Mouse (Mus musculus): ENCODE results near the gene Gpn1. TPM values are rescaled to one million over a fixed set of nuclear protein-coding genes. Genes with fewer than 3 reads are reported as not detected.
A peak's percentile ranks its signal among the peaks of the same experiment; 100 is the strongest.

The Gpn1 gene
- 83.2 and 83.9 TPM in 2 replicates for polyA plus RNA-seq (2014; fragmentation: Nextera tagmentation; extraction: Ambion mirVana)

DNA sequence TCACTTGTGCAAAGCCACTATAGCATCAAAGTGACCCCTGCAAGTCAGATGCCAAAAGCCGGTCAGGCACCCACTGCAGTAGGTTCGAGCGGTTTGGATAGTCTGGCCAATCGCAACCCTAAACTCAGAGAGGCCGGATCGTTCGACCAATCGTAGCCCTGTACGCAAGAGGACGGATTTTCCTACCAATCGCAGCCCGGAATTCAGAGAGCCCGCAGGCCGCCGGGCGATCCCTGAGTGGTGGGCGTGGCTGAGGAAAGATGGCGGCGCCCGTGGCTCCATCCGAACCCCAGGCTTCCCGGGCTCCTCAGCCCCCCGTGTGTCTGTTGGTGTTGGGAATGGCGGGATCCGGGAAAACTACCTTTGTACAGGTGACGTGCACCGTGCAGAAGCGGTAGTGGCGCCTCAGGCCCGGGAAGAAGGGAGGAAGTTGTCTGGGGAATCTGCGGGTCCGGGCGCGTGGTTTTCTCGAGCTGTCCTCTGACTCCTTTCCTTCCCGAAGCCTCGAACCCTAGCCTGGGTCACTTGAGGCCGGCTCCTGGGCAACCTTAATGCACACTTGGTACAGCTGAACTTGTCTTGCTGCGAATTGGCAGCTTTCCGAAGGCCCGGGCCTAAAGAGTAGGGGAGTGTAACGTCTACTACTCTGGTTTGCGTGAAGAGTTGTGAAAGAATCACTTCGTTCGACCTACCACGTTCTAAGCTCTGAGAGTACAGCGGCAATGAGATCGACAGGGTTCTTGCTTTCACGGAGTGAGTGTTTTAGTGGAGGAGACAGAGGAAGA lies at the start of gene Gpn1:
Gene Gpn1 (plus strand): TSS at position 229 of the 785 bp plus-strand sequence.
- H3K27ac ChIP-seq (ENCODE audit: low read depth, low read length) = no peak within 1 kb of the TSS
- WGBS = under 1% methylated on average over 48 of the region's 49 CpGs
- H3K4me2 ChIP-seq (ENCODE audit: low read length) = peak within 1 kb of the TSS; percentile 79
- H3K4me1 ChIP-seq (ENCODE audit: control insufficient read depth, insufficient read depth, low read length) = peaks cover 4% of the 10 kb centered on the region; the same call in 1 of the 2 replicates
- H3K9ac ChIP-seq (ENCODE audit: low read length) = peak within 1 kb of the TSS; percentile 73
- H3K9me3 ChIP-seq (replicated peaks; ENCODE audit: control insufficient read depth, low read length) = no peaks in the 10 kb centered on the region
- ATAC-seq (peak; percentile 100), DNase-seq (ENCODE audit: low spot score) (peak; percentile 97)
- H3K27me3 ChIP-seq (replicated peaks; ENCODE audit: control insufficient read depth, insufficient read depth, low read length) = no peaks in the 10 kb centered on the region
- H3K4me3 ChIP-seq (ENCODE audit: low read depth, low read length) = peak within 1 kb of the TSS; percentile 76
- peaks cover 31% of the 10 kb centered on the region for H3K36me3 ChIP-seq (ENCODE audit: control insufficient read depth, insufficient read depth, low read length)

DNA sequence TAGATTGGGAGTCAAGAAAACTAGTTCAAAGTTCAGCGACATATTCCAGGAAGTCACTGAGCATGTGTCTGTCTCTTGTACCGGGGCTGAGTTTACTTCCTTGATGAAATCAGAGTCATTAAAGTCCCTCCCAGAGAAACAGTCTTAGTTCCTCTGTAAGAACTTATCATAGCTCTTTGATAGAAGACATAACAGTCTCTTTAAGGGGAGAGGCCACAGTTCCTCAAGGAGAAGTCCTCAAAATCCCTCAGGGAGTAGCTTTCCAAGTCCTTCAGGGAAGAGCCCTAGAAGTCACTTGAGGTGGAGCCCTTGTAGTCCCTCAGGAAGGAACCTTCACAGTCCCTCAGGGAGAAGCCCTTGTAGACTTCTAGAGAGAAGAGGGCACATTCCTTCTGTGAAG lies 43.2 kb upstream of the Gpn1 start:
- H3K9me3 ChIP-seq (replicated peaks; ENCODE audit: control insufficient read depth, low read length) = no peaks in the 10 kb centered on the region
- H3K9ac ChIP-seq (ENCODE audit: low read length) = no peak overlapping the region
- H3K27me3 ChIP-seq (replicated peaks; ENCODE audit: control insufficient read depth, insufficient read depth, low read length) = no peaks in the 10 kb centered on the region
- no peak overlapping the region for H3K27ac ChIP-seq (ENCODE audit: low read depth, low read length)
- H3K4me1 ChIP-seq (ENCODE audit: control insufficient read depth, insufficient read depth, low read length) = peaks cover 11% of the 10 kb centered on the region
- no peak overlapping the region for H3K4me2 ChIP-seq (ENCODE audit: low read length)
- no peaks in the 10 kb centered on the region for H3K36me3 ChIP-seq (ENCODE audit: control insufficient read depth, insufficient read depth, low read length)
- ATAC-seq = no peak
- DNase-seq (ENCODE audit: low spot score) = no peak
- WGBS = 93% methylated on average over 2 of the region's 2 CpGs
- no peak overlapping the region for H3K4me3 ChIP-seq (ENCODE audit: low read depth, low read length)

DNA sequence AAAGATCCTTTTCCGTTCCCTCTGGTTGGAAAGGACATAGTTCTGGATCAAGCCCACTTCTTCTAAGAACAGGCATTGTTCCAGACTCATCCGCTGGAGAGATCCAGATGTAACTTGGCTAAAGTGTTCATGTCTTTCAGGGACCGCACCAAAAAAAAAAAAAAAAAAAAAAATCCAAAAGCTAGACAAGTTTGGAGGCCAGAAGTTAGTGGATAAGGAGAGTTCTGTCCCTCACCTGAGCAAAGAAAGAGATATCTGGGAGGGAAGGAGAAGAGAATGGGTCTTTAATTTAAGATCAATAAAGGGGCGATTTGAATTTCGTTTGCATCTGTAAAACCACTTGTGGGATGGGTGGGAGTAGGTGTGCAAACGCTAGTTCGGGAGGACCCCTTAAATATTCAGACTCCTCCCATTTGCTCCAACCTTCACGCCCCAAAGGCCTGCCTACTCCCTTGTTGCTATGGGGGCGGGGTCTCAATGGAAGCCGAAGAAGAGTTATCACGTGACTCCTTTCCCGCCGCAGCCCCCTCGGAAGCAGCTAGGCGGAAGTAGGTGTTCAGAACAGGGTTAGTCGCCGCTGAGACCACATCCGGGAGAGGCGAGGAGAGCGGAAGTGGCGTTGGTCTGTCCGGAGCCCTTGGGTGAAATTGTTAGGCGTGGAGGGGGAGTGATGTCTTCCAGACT lies 42.5 kb upstream of the Gpn1 start, which contains the start of gene Zfp512:
Gene Zfp512 (plus strand): TSS at position 554 of the 684 bp plus-strand sequence.
- Histone ChIP-seq H3K4me3 (ENCODE audit: low read depth, low read length) (peak within 1 kb of the TSS; percentile 48), H3K4me2 (ENCODE audit: low read length) (peak within 1 kb of the TSS; percentile 86), H3K36me3 (ENCODE audit: control insufficient read depth, insufficient read depth, low read length) (no peaks in the 10 kb centered on the region), H3K27me3 (replicated peaks; ENCODE audit: control insufficient read depth, insufficient read depth, low read length) (no peaks in the 10 kb centered on the region), H3K27ac (ENCODE audit: low read depth, low read length) (no peak within 1 kb of the TSS), H3K9ac (ENCODE audit: low read length) (peak within 1 kb of the TSS; percentile 75), H3K4me1 (ENCODE audit: control insufficient read depth, insufficient read depth, low read length) (peaks cover 11% of the 10 kb centered on the region), H3K9me3 (replicated peaks; ENCODE audit: control insufficient read depth, low read length) (no peaks in the 10 kb centered on the region)
- 7% methylated on average over 23 of the region's 23 CpGs for WGBS
- peak; percentile 99 for DNase-seq (ENCODE audit: low spot score)
- peak; percentile 99 for ATAC-seq

DNA sequence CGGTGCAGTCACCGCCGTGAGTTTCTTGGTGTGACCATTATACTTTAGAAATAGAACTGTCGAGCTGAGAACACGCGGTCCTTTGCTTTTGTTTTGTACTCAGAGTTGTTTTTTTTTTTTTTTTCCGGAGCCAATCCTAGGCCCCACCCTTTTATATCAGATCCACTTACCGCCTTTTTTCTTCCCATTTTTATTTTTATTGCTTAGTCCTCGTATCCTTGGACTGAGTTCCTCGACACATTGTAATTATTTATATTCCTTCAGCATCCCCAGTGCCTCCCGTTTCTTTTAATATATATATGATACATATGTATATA lies 42.0 kb upstream of the Gpn1 start:
- H3K4me1 ChIP-seq (ENCODE audit: control insufficient read depth, insufficient read depth, low read length) = peaks cover 11% of the 10 kb centered on the region
- no peak overlapping the region for H3K27ac ChIP-seq (ENCODE audit: low read depth, low read length)
- H3K27me3 ChIP-seq (replicated peaks; ENCODE audit: control insufficient read depth, insufficient read depth, low read length) = no peaks in the 10 kb centered on the region
- DNase-seq (ENCODE audit: low spot score) (no peak), ATAC-seq (no peak)
- peak overlapping the region; percentile 75 for H3K9ac ChIP-seq (ENCODE audit: low read length)
- peak overlapping the region; percentile 48 for H3K4me3 ChIP-seq (ENCODE audit: low read depth, low read length)
- no peaks in the 10 kb centered on the region for H3K36me3 ChIP-seq (ENCODE audit: control insufficient read depth, insufficient read depth, low read length)
- H3K9me3 ChIP-seq (replicated peaks; ENCODE audit: control insufficient read depth, low read length) = no peaks in the 10 kb centered on the region
- 0% methylated on average over 11 of the region's 11 CpGs for WGBS
- peak overlapping the region; percentile 86 for H3K4me2 ChIP-seq (ENCODE audit: low read length)

DNA sequence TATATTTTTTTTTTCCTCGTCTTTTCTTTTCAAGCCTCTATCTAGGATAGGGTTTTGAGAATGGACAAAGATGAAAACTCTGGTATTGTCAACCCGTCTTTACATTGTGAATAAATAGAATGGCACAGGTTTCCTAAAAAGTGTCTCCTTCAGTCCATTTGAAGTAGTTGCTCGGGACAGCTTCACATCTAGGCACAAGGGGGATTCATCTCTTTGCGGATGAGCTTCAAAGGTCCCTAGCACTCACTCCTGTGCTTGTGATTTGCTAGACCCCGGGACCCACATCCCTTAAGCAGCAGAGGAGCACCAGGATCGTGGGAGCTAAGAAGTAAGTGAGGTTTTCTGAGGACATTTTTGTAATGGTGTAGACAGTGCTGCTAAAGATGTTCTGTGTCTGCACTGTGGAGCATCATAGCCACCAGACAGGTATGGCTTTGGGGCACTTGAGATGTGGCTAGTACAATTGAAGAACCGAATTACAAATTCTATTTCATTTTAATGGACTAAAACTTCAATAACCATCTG lies 41.6 kb upstream of the Gpn1 start:
- no peaks in the 10 kb centered on the region for H3K36me3 ChIP-seq (ENCODE audit: control insufficient read depth, insufficient read depth, low read length)
- no peak for ATAC-seq
- no peaks in the 10 kb centered on the region for H3K27me3 ChIP-seq (replicated peaks; ENCODE audit: control insufficient read depth, insufficient read depth, low read length)
- H3K4me2 ChIP-seq (ENCODE audit: low read length) = peak overlapping the region; percentile 86
- H3K9me3 ChIP-seq (replicated peaks; ENCODE audit: control insufficient read depth, low read length) = no peaks in the 10 kb centered on the region
- peaks cover 11% of the 10 kb centered on the region for H3K4me1 ChIP-seq (ENCODE audit: control insufficient read depth, insufficient read depth, low read length)
- 15% methylated on average over 7 of the region's 7 CpGs for WGBS
- DNase-seq (ENCODE audit: low spot score) = no peak
- no peak overlapping the region for H3K27ac ChIP-seq (ENCODE audit: low read depth, low read length)
- H3K4me3 ChIP-seq (ENCODE audit: low read depth, low read length) = peak overlapping the region; percentile 48
- peak overlapping the region; percentile 75 for H3K9ac ChIP-seq (ENCODE audit: low read length)

DNA sequence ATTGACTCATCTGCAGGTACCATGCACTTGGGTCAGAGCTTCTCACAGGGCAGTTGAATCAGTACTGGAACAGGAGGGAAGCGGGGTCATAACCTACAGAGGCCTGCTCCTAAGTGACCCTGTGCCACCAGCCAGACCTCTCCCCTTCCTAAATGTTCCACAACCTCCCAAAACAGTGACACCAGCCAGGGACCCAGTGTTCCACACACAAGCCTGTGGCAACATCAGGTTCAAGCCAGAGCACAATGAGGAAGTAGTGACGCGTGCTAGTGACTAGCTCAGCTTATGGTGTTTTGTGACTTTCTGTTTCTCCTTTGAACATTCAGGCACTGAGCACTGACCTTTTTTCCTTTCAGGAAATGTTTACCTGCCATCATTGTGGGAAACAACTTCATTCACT lies 26.7 kb upstream of the Gpn1 start:
- 94% methylated on average over 3 of the region's 3 CpGs for WGBS
- Histone ChIP-seq H3K36me3 (ENCODE audit: control insufficient read depth, insufficient read depth, low read length) (peaks cover 70% of the 10 kb centered on the region), H3K4me1 (ENCODE audit: control insufficient read depth, insufficient read depth, low read length) (no peaks in the 10 kb centered on the region), H3K4me2 (ENCODE audit: low read length) (no peak overlapping the region), H3K27ac (ENCODE audit: low read depth, low read length) (no peak overlapping the region), H3K9ac (ENCODE audit: low read length) (no peak overlapping the region), H3K9me3 (replicated peaks; ENCODE audit: control insufficient read depth, low read length) (no peaks in the 10 kb centered on the region), H3K27me3 (replicated peaks; ENCODE audit: control insufficient read depth, insufficient read depth, low read length) (no peaks in the 10 kb centered on the region), H3K4me3 (ENCODE audit: low read depth, low read length) (no peak overlapping the region)
- no peak for ATAC-seq
- DNase-seq (ENCODE audit: low spot score) = no peak

DNA sequence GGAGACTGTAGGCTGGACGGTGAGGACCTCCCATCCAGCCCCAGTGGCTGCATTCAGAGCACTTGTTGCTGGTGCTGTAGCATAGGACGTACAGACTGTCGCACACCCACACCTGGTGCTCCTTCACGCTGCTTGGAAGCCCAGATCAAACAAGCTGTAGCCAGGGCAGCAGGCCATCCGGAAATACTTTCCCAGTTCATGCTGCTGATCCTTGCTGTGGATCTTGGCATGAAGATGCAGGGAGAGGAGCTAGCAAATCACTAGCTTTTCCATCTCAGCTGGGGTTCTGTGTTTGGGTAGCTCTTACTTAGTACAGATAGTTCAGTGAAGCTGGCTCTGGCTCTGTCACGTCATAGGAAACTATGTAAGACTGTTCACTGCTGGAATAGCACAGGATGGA lies 24.8 kb upstream of the Gpn1 start:
- 93% methylated on average over 6 of the region's 6 CpGs for WGBS
- H3K27ac ChIP-seq (ENCODE audit: low read depth, low read length) = no peak overlapping the region
- ATAC-seq (no peak), DNase-seq (ENCODE audit: low spot score) (no peak)
- no peak overlapping the region for H3K4me2 ChIP-seq (ENCODE audit: low read length)
- H3K27me3 ChIP-seq (replicated peaks; ENCODE audit: control insufficient read depth, insufficient read depth, low read length) = no peaks in the 10 kb centered on the region
- no peaks in the 10 kb centered on the region for H3K4me1 ChIP-seq (ENCODE audit: control insufficient read depth, insufficient read depth, low read length)
- no peaks in the 10 kb centered on the region for H3K9me3 ChIP-seq (replicated peaks; ENCODE audit: control insufficient read depth, low read length)
- no peak overlapping the region for H3K9ac ChIP-seq (ENCODE audit: low read length)
- H3K4me3 ChIP-seq (ENCODE audit: low read depth, low read length) = no peak overlapping the region
- H3K36me3 ChIP-seq (ENCODE audit: control insufficient read depth, insufficient read depth, low read length) = peaks cover 89% of the 10 kb centered on the region

DNA sequence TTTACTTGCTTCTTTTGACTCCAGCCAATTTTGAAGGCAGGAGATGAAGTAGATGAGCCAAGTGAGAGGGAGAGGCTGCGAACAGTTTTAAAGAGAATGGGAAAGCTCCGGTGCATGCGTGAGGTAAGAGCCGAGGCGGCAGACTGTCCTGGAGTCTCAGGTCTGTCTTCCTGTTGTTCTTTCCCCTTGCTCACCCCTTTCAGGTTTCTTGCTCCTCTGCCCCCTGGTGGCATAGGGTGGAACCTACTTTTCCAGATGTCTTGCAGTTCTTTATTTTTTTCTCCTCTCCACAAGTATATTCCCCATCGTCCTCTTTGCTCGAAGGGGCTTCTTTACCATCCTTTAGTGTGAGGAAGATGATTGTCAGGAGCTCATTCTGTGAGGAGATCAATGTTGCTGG lies 24.2 kb upstream of the Gpn1 start:
- Histone ChIP-seq H3K9ac (ENCODE audit: low read length) (no peak overlapping the region), H3K4me3 (ENCODE audit: low read depth, low read length) (no peak overlapping the region), H3K27me3 (replicated peaks; ENCODE audit: control insufficient read depth, insufficient read depth, low read length) (no peaks in the 10 kb centered on the region), H3K4me2 (ENCODE audit: low read length) (no peak overlapping the region), H3K36me3 (ENCODE audit: control insufficient read depth, insufficient read depth, low read length) (peaks cover 91% of the 10 kb centered on the region), H3K27ac (ENCODE audit: low read depth, low read length) (no peak overlapping the region), H3K4me1 (ENCODE audit: control insufficient read depth, insufficient read depth, low read length) (no peaks in the 10 kb centered on the region), H3K9me3 (replicated peaks; ENCODE audit: control insufficient read depth, low read length) (no peaks in the 10 kb centered on the region)
- DNase-seq (ENCODE audit: low spot score) (no peak), ATAC-seq (no peak)
- WGBS = 84% methylated on average over 7 of the region's 7 CpGs

DNA sequence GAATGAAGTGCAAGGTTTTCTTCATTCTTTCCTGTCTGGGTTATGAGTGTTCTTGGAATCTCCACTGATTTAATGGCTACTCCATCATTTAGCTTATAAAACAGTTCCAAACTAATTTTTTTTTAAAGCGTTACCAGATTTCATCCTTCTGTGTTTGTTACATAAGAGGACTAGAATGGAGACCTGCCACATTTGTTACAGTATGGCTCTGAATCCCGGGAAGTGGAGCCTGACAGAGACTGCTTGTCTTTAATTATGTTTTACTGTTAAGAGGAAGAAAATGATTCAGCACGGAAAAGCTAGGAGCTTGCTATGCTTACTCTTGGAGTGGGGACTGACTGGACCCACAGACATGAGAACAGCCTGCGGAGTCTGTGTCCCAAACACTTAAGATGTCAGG lies 14.0 kb upstream of the Gpn1 start:
- H3K4me3 ChIP-seq (ENCODE audit: low read depth, low read length) = no peak overlapping the region
- 93% methylated on average over 4 of the region's 4 CpGs for WGBS
- no peak overlapping the region for H3K27ac ChIP-seq (ENCODE audit: low read depth, low read length)
- no peaks in the 10 kb centered on the region for H3K27me3 ChIP-seq (replicated peaks; ENCODE audit: control insufficient read depth, insufficient read depth, low read length)
- DNase-seq (ENCODE audit: low spot score) (no peak), ATAC-seq (no peak)
- H3K9me3 ChIP-seq (replicated peaks; ENCODE audit: control insufficient read depth, low read length) = no peaks in the 10 kb centered on the region
- H3K4me2 ChIP-seq (ENCODE audit: low read length) = no peak overlapping the region
- peaks cover 69% of the 10 kb centered on the region for H3K36me3 ChIP-seq (ENCODE audit: control insufficient read depth, insufficient read depth, low read length)
- H3K4me1 ChIP-seq (ENCODE audit: control insufficient read depth, insufficient read depth, low read length) = no peaks in the 10 kb centered on the region
- no peak overlapping the region for H3K9ac ChIP-seq (ENCODE audit: low read length)
